Mouse (Mus musculus): ENCODE measurements around the gene Phpt1. TPM values are rescaled to one million over a fixed set of nuclear protein-coding genes. Genes with fewer than 3 reads are reported as not detected.
A peak's percentile ranks its signal among the peaks of the same experiment; 100 is the strongest.

The Phpt1 gene
- total RNA-seq, 2 experiments from 2014 or later, result 63.5 to 82.8 TPM

GRCm38 (mm10) chr2:25582466-25583119 is 7.6 kb upstream of the Phpt1 start:
- DNase-seq, result peak; percentile 57

DNA sequence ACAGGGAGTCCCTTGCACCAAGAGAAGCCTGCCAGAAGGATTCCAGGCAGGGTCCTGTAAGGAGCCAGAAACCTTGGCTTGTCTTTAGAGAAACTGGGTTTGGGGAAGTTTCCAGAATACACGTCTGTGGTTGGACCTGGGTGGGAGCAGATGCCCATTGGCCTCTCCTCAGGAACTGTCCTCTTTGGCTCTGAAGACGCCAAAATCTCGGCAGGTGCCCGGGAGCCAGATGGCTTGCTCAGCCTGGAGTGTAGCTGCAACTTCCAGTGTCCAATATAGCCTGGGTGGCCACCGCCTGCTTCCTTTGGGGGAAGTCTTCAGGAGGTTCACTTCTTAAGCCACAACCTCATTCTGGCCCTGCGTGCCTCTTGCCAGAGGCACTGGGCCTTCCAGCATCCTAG is 6.9 kb upstream of the Phpt1 start:
- DNase-seq, result peak; percentile 26

GRCm38 (mm10) chr2:25581294-25581864 is 6.4 kb upstream of the Phpt1 start, which contains the start of gene Ajm1:
Ajm1 (minus strand) TSS chr2:25581757.
- DNase-seq, result peak; percentile 73

GRCm38 (mm10) chr2:25580621-25581101 is 5.6 kb upstream of the Phpt1 start:
- no peak for DNase-seq

DNA sequence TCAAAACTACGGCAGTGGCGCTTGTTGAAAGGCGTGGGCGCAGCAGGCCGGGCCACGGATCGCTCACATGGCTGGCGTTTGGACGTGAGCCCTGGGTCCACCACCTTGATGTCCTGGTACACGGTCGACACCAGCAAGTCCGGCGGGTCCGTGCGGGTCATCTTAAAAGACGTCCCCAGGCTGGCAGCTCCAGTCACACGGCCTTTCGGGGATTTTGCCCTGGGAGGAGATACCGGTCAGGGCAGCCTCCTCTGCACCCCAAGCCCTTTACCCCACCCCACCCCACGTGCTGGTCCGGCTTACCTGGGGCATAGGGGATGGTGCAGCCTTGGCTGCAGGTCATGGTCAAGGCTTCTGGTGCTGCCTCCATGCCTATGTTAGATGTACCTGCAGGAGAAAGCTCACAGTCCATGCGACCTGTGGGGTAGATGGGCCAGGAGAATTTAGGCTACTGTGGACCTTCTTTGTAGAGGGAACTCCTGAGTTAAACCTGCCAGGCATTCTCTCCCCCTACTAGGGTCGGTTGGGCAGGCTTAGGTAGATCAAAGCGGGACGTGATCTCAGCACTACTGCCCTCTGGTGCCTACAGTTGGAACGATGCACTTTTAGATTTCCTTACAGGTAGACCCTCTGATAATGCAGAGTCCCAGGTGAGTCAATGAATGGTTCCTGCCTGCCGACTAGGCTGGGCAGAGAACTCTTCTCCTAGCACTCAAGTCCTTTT is 4.9 kb upstream of the Phpt1 start:
- DNase-seq, result peak; percentile 50

GRCm38 (mm10) chr2:25578796-25579736 is 4.0 kb upstream of the Phpt1 start:
- peak; percentile 24 for DNase-seq

DNA sequence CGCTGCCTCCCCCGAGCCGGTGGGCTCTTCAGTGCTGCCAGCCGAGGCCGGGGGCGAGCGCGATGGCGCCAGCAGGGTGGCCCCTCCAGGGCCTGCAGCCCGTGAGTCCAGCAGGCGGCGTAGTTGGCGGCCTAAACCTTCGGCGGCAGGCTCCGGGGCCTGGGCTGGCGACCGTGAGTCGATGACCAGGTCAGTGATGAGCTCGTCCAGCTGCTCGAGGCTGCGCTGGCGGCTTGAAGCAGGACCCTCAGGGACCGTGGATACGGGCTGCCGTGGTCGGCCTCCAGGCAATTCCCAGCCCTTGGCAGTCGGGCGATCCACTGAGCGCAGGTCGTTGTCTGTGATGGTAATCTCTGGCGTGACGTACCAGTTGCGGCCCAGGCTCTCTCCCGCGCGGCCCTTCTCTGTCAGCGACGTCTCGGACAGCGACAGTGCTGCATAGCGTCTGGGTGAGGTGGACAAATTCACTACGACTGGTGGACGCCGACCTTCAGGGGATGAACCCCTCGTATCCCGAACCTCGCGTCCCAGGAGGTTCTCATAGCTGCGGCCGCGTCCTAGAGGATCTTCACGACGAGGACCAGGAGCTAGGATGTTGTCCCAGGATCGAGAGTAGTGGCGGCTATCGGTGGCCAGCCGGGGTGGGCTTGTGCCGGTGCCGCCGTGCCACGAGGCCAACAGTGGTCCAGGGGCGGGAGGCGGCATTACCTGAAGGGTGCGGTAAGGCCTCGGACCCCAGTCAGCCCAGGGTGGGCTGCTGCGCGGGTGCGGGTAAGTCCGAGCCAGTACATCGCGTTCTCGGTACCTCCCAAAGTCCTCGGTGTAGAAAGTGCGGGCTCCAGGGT is 3.1 kb upstream of the Phpt1 start:
- peak; percentile 29 for DNase-seq

- peak; percentile 13 for DNase-seq
Measured at GRCm38 (mm10) chr2:25576965-25577891, 2.2 kb upstream of the Phpt1 start.

DNA sequence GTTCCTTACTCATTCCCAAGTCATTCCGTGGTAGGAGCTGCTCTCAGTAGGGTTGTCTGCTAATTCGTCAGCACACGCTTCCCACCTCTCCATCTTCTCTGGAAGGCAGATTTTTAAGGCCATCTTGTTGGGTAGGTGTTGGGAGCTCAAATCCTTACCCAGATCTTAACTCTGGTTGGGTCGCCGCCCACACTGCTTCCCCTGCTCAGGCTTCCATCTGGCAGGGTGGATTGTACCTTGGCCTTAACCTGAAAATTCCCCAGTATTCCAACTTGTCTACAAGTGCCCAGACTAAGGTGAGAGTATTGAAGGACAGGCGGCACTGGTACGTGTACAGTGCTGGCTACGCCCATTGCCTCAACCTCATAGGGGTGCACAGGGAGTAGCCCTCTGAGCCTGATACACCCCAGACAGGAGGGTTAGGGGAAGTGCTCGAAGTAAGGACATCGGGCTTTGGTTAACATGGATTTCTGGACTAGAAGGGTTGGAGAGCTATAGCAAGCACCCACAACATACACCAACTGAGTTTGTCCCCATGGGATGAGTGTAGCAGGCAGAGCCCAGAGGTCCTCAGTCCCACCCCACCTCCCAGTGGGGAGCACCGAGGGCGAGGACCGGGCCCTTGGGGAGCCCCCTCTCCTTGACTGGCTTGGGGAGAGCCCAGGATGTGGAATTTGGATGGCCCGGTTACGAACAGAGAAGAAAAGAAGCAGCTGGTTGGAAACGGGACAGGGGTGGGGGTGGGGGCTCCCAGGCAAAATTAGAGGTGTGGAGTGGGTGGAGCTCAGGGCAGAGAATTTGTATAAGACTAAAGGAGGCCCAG is 1.2 kb upstream of the Phpt1 start:
- DNase-seq, result peak; percentile 9

DNA sequence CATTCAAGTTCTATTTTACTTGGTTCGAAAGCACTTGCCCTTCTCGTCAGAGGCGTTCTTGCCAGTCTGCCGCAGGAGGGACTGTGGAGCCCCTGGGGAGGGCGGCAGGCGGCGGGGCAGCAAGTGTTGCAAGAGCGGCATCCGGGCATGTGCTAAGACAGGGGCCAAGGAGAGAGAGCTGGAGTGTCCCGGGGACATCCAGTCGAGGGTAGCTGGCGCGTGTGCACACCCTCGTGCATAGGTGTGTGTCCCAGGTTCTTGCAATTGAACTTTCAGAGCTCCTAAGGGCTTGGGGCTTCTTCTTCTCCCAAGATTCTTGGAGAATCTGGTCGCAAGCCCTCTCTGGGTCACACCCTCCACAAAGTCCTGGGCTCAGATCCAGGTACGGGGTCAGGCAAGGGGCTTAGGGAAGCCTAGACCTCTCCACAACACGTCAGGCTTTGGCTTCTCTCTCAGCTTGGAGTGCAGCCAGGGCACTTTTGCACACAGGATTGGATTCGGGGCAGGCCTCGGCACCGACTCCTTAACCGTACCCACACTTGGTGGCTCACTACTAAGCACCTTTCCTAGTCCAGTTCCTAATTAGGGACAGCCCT is 506 bp upstream of the Phpt1 start:
- peak; percentile 75 for DNase-seq

GRCm38 (mm10) chr2:25574136-25574535 is 888 bp downstream of the Phpt1 start:
- DNase-seq, result no peak

DNA sequence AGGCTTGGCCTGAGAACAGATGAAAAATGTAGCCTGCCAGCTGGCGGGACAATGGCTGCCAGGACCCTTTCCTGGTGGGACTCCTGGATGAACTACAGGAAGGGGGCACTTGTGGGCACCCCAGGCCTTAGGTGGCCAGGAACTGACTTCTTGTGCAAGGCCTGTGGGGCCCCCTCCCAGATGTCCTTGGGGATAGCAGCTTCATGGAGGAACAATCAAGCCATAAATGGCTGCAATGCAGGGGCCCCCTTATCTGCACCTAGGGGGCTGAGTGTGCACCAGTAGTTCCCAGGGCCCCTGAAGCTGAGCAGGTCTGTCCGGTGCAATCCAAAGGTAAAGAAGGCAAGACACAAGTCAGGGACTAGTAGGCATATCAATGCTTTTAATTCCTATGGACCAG is 2.0 kb downstream of the Phpt1 start:
- DNase-seq, result no peak

- DNase-seq, result no peak
Measured at GRCm38 (mm10) chr2:25571221-25571620, 3.8 kb downstream of the Phpt1 start.

- no peak for DNase-seq
Measured at GRCm38 (mm10) chr2:25569323-25569722, 5.7 kb downstream of the Phpt1 start.

DNA sequence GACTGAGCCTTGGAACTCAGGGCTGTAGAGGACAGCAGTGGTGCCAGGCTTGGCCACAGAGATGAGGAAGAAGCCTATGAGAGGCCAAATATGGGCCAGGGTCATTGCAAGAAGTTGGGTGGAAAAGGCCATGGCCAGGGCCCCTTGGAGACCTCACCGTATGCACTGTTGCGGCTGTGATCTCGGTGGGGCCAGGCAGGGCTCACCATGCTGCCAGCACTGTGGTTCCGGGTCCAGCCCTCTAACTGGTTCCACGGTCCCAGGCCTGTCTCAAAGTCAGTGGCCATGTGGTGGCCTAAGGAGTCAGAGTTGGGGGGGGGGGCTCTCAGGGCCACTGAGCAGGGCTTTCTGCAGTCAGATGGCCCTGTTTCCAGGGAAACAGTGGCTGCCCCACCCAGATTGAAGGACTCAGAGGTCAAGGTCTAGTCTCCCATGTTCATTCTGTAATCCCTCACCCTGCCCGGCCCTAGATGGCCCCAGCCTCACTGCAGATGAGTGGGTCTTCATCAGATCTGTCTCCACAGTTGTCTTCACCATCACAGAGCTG is 6.5 kb downstream of the Phpt1 start:
- DNase-seq, result peak; percentile 23

DNA sequence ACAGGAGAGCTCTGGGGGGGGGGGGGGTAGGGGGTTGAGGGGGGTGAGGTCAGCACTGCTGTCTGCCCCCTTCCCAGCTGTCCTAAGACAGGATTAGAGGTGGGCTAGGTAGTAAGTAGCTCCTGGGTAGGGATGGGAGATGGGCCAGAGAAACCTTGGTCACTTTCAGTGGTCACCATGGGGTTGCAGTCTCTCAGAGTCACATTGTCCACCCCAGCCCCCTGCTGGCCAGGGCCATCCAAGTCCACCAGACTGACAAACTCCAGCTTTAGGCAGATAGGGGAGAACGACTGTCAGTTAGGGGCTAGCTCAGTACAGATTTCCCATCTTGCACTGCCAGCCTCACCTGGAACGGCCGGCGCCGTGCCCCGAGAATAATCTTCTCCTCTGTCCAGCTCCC is 8.5 kb downstream of the Phpt1 start:
- no peak for DNase-seq

DNA sequence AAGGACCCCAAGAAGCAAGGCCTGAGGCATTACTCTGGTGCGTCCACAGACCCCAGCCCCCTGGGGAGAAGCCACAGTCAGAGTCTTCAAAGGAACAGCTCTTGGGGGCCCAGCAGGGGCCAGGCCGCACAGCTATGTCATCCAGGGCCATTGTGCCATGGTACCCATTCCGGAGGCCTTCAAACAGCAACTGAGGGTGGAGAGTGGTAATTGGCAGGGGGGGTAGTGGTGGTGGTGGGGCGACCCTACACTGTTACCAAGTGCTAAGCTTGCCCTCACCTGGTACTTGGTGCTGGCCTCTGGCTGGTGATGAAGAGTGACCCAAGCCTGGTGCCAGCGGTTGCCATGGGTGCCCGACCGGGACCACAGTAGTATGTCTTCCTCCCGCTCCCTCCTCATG is 9.3 kb downstream of the Phpt1 start:
- DNase-seq, result no peak

DNA sequence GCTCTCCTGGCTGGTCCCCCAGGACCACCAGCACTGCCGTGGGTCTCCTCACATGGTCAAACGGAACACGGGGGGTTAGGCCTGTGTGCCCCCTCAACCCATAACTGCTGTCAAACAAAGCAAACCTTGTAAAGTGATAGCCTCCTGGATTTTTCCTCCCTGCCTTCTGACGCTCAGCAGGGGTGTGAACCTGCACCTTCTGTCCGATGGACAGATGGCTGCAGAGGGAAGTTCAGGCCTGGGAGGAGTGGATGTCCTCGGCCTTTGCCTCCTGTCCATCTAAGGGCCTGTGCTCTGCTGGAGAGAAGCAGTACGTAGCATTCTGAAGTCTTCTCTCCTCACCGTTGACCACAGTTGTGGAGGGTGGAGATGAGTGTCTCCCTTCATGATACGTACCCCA is 13.1 kb downstream of the Phpt1 start:
- no peak for DNase-seq

All from adrenal gland, postnatal 10 days (tissue).